Mouse (Mus musculus): Measurements from ENCODE around the gene Tmem117. TPM values are rescaled to one million over a fixed set of nuclear protein-coding genes. Genes with fewer than 3 reads are reported as not detected.

The Tmem117 gene
- polyA plus RNA-seq, 1 experiment, result 0.54 TPM

DNA sequence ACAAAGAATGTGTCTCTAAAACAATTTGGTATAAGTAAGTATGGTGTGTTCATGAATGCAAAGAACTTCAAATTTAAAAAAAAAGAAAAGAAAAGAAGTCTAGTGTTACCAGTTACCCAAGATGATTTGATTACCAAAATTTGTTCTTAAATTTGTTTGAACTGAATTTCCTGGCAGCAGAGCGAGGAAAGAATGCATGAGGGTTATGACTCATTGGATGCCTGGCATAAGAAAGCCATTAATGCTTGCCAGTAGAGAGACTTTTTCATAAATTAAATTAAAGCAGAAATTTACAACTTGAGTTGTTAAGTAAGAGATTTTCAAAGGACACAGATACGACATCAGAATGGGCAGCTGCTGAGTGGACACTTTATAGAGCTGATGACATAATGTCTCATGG lies 515.1 kb downstream of the Tmem117 start:
- Histone ChIP-seq H3K27ac (ENCODE audit: insufficient read depth, low read depth, low read length) (no peak overlapping the region), H3K4me3 (ENCODE audit: insufficient read depth, low read length) (no peak overlapping the region), H3K4me1 (ENCODE audit: control insufficient read depth, insufficient read depth, low read length) (no peaks in the 10 kb centered on the region)
- no peak for TF ChIP-seq CTCF (IDR thresholded peaks at IDR 0.05; ENCODE audit: low read depth, low read length)
- TF ChIP-seq POLR2A (IDR thresholded peaks at IDR 0.05; ENCODE audit: borderline replicate concordance, low read depth, low read length), result no peak

DNA sequence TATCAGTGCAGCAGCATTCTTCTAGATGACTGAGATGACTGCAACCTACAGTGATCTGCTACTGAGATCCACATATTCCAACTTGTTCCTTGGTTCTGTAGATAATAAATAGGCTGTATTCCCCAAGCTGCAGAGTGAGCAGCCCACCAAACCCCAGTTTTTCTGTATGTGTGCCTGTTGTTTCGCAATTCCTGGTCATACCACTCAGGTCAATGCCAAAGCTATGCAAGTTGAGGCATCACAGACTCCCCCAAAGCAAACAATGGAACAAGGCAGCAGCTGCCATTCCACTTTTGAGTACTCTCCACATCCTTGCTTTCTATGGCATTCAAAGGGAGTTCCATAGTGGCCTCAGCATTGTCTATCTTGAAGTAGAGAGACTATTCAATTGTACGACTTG lies 516.1 kb downstream of the Tmem117 start:
- no peak overlapping the region for H3K27ac ChIP-seq (ENCODE audit: insufficient read depth, low read depth, low read length)
- H3K4me1 ChIP-seq (ENCODE audit: control insufficient read depth, insufficient read depth, low read length), result no peaks in the 10 kb centered on the region
- H3K4me3 ChIP-seq (ENCODE audit: insufficient read depth, low read length), result no peak overlapping the region
- TF ChIP-seq POLR2A (IDR thresholded peaks at IDR 0.05; ENCODE audit: borderline replicate concordance, low read depth, low read length), result no peak
- no peak for TF ChIP-seq CTCF (IDR thresholded peaks at IDR 0.05; ENCODE audit: low read depth, low read length)

Other genes with a start within 250 kb of the Tmem117 start
- gene Adamts20, start 163.8 kb upstream of the Tmem117 start, polyA plus RNA-seq (2012; ENCODE audit: insufficient read depth, insufficient read length, missing spikeins), result not detected in 2 replicates
- gene Pus7l, start 85.7 kb upstream of the Tmem117 start, polyA plus RNA-seq (2012; ENCODE audit: insufficient read depth, insufficient read length, missing spikeins), result 2.1 and 3.2 TPM in 2 replicates
- gene Irak4, start 85.6 kb upstream of the Tmem117 start, polyA plus RNA-seq (2012; ENCODE audit: insufficient read depth, insufficient read length, missing spikeins), result 45.1 and 46.4 TPM in 2 replicates
- 109 and 114 TPM in 2 replicates for gene Twf1, start 39.3 kb upstream of the Tmem117 start, polyA plus RNA-seq (2012; ENCODE audit: insufficient read depth, insufficient read length, missing spikeins)

Data from bone marrow macrophage, adult 2 months (primary cell).